Mouse (Mus musculus) liver, embryonic 14.5 days (tissue): ENCODE results near the gene Tmem108.

Experiments used
- CTCF ChIP-seq: IDR thresholded peaks from 2 replicates; pipeline ENCODE4 v1.5.1; 2016; ENCODE audit warnings: antibody characterized with exemption, low read depth, control low read depth
- EP300 ChIP-seq: IDR thresholded peaks from 2 replicates; pipeline ENCODE4 v1.6.1; 2016; ENCODE audit warnings: antibody characterized with exemption, low read depth

DNA sequence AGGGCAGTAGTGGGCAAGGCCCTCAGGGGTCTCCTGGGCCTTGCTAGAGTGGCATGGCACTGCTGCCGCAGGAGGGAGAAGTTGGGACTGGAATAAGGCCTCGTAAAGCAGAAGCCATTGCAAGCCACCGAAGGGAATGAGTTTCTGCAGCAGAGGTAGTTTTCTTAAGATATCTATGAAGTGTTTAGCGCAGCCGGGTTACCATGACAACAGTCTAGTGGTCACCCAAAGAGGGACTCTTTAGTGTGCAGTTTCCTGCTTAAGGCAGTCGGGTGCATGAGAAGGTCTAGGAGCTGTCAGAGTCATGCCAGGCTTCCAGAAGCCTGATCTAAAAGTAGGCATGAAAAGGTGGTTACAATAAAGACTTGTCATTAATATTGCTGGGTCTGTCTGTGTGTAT lies 95.8 kb downstream of the Tmem108 start:
- TF ChIP-seq CTCF, result no peak
- no peak for TF ChIP-seq EP300
